Mouse (Mus musculus) ES-Bruce4 (cell line): ENCODE results near the gene Ankrd11.

Source experiments
- CTCF ChIP-seq: IDR thresholded peaks from one replicate; pipeline ENCODE4 v1.8.1; 2011; ENCODE audit warnings: low read depth, low read length
- POLR2A ChIP-seq: IDR thresholded peaks from one replicate; pipeline ENCODE4 v1.8.1; 2011; ENCODE audit warnings: low read length; ENCODE audit not compliant: insufficient read depth

- TF ChIP-seq POLR2A = no peak
- no peak for TF ChIP-seq CTCF
Observed at GRCm38 (mm10) chr8:122867982-122868381, 174.1 kb downstream of the Ankrd11 start.
